Mouse (Mus musculus) ES-E14 (cell line): ENCODE data around the gene Inhba. TPM values are rescaled to one million over a fixed set of nuclear protein-coding genes. Genes with fewer than 3 reads are reported as not detected.

Experiments
- DNase-seq: peaks from one replicate; pipeline ENCODE4 v3.0.0-alpha.2; 2013; ENCODE audit warnings: low read depth, low spot score
- H3K27ac ChIP-seq: 2 replicates; pipeline ENCODE4 v1.5.1; 2012; ENCODE audit warnings: low read depth, mild to moderate bottlenecking, low read length, moderate library complexity, mixed read lengths; ENCODE audit not compliant: poor library complexity, insufficient read depth, severe bottlenecking
- H3K36me3 ChIP-seq: 2 replicates; pipeline ENCODE4 v1.6.1; 2012; ENCODE audit warnings: mild to moderate bottlenecking, low read length, moderate library complexity, mixed read lengths; ENCODE audit not compliant: control insufficient read depth, poor library complexity, insufficient read depth, severe bottlenecking
- H3K4me1 ChIP-seq, 2 experiments: fragments of 150-350 bp in 1 of 2; sonication (generic) in 1 of 2; 2 replicates each; pipeline ENCODE4 v1.6.1; 2012; ENCODE audit warnings: low read length in 2 of 2, mild to moderate bottlenecking in 1 of 2, mixed read lengths in 1 of 2; ENCODE audit not compliant: control insufficient read depth in 2 of 2, insufficient read depth in 2 of 2, poor library complexity in 1 of 2
- H3K4me3 ChIP-seq, 2 experiments: fragments of 150-350 bp in 1 of 2; sonication (generic) in 1 of 2; 2 replicates each; pipeline ENCODE4 v1.5.1; 2012; ENCODE audit warnings: low read length in 2 of 2, low read depth in 1 of 2, mild to moderate bottlenecking in 1 of 2, mixed read lengths in 1 of 2; ENCODE audit not compliant: insufficient read depth in 1 of 2, poor library complexity in 1 of 2, severe bottlenecking in 1 of 2
- H3K9ac ChIP-seq: 2 replicates; pipeline ENCODE4 v1.6.1; 2012; ENCODE audit warnings: low read depth, mild to moderate bottlenecking, low read length, mixed read lengths; ENCODE audit not compliant: poor library complexity, insufficient read depth, severe bottlenecking
- H3K9me3 ChIP-seq: fragments of 150-350 bp; sonication (generic); 2 replicates; pipeline ENCODE4 v1.6.1; 2012; ENCODE audit warnings: low read depth, mild to moderate bottlenecking, low read length; ENCODE audit not compliant: control insufficient read depth, insufficient read depth
- CHD2 ChIP-seq: IDR thresholded peaks from 2 replicates; pipeline ENCODE4 v1.6.1; 2014; ENCODE audit warnings: mild to moderate bottlenecking, low read depth, low read length, inconsistent platforms
- HCFC1 ChIP-seq: IDR thresholded peaks from 2 replicates; pipeline ENCODE4 v1.6.1; 2012; ENCODE audit warnings: low read length, inconsistent platforms, borderline replicate concordance; ENCODE audit not compliant: insufficient read depth
- MAFK ChIP-seq: IDR thresholded peaks from 2 replicates; pipeline ENCODE4 v1.6.1; 2014; ENCODE audit warnings: mild to moderate bottlenecking, low read depth, low read length, inconsistent platforms; ENCODE audit not compliant: insufficient read depth
- ZC3H11A ChIP-seq: IDR thresholded peaks from 2 replicates; pipeline ENCODE4 v1.6.1; 2012; ENCODE audit warnings: low read depth, mild to moderate bottlenecking, inconsistent platforms, low read length, borderline replicate concordance
- ZNF384 ChIP-seq: IDR thresholded peaks from 2 replicates; pipeline ENCODE4 v1.6.1; 2012; ENCODE audit warnings: low read depth, low read length, inconsistent platforms
- in situ Hi-C, 2 experiments: fragments of 600-800 bp; cut with MboI; formaldehyde crosslinking; loops; one replicate each; pipeline ENCODE4 v1.15.1; 2025; ENCODE audit warnings: low sequenced_read_pairs in 2 of 2, inconsistent platforms in 1 of 2; ENCODE audit not compliant: unreplicated experiment in 2 of 2
- total RNA-seq: library from RNA; depleted of rRNA; stranded (reverse); fragments of 300-350 nt; gene quantifications from 2 replicates; pipeline ENCODE4 v1.2.3, GENCODE M21; 2012

Gene Inhba
- total RNA-seq, 1 experiment = 7.5 TPM

DNA sequence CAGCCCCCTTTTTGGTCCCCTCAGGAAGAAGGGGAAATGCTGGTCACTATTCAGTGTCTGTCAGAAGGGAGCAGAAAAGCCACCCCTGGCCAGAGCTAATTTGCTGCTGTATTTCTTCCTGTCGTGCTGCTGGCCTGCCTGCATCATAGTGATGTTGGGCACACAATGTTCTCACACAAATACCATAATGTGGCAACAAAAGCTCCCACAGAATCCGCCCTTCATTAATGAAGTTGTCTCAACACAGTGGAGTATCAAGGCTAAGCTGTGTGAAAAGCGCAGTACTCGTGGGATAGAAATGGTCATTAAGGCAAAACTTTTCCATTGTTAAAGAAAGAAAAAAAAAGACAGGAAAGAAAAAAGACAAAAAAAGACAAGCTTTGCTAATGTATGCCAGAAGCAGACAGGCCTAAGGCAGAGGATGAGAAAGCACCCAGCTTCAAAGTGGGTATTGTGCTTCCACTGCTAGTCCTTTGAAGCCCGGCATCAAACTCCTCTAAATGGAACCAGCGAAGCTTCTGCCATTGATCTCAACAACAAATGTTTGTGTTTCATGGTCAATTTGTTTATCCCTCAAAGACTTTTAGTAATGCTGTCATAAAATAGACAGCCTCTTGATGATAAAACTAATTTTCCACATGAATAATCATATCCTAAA lies 21.4 kb downstream of the Inhba start:
- H3K27ac ChIP-seq = no peak overlapping the region
- in situ Hi-C loops = no loop called here
- no peak overlapping the region for H3K9ac ChIP-seq
- H3K36me3 ChIP-seq = no peaks in the 10 kb centered on the region
- no peaks in the 10 kb centered on the region for H3K9me3 ChIP-seq
- H3K4me3 ChIP-seq = no peak overlapping the region
- no peak for DNase-seq
- no peak for TF ChIP-seq ZC3H11A
- no peak for TF ChIP-seq ZNF384
- TF ChIP-seq HCFC1 = no peak
- TF ChIP-seq CHD2 = no peak
- no peak for TF ChIP-seq MAFK
- H3K4me1 ChIP-seq = no peaks in the 10 kb centered on the region

- TF ChIP-seq CHD2 (no peak), MAFK (no peak), HCFC1 (no peak), ZNF384 (no peak), ZC3H11A (no peak)
- DNase-seq = no peak
- in situ Hi-C loops = no loop called here
- Histone ChIP-seq H3K9me3 (no peaks in the 10 kb centered on the region), H3K9ac (no peak overlapping the region), H3K4me1 (no peaks in the 10 kb centered on the region), H3K4me3 (no peak overlapping the region), H3K27ac (no peak overlapping the region), H3K36me3 (no peaks in the 10 kb centered on the region)
These were observed 57.4 kb downstream of the Inhba start for GRCm38 (mm10) chr13:16069079-16069478.

GRCm38 (mm10) chr13:16077276-16077675 lies 65.6 kb downstream of the Inhba start:
- Histone ChIP-seq H3K4me1 (no peaks in the 10 kb centered on the region), H3K27ac (no peak overlapping the region), H3K9me3 (no peaks in the 10 kb centered on the region), H3K4me3 (no peak overlapping the region), H3K36me3 (no peaks in the 10 kb centered on the region), H3K9ac (no peak overlapping the region)
- no peak for DNase-seq
- in situ Hi-C loops = no loop called here
- no peak for TF ChIP-seq ZNF384
- no peak for TF ChIP-seq MAFK
- TF ChIP-seq ZC3H11A = no peak
- TF ChIP-seq CHD2 = no peak
- no peak for TF ChIP-seq HCFC1

- Histone ChIP-seq H3K4me3 (no peak overlapping the region), H3K4me1 (no peaks in the 10 kb centered on the region), H3K9ac (no peak overlapping the region), H3K27ac (no peak overlapping the region), H3K9me3 (no peaks in the 10 kb centered on the region), H3K36me3 (no peaks in the 10 kb centered on the region)
- in situ Hi-C loops = no loop called here
- TF ChIP-seq ZNF384 (no peak), MAFK (no peak), ZC3H11A (no peak), HCFC1 (no peak), CHD2 (no peak)
- no peak for DNase-seq
These were observed 66.6 kb downstream of the Inhba start for GRCm38 (mm10) chr13:16078216-16078731.

GRCm38 (mm10) chr13:16080205-16080604 lies 68.6 kb downstream of the Inhba start:
- H3K4me1 ChIP-seq = no peaks in the 10 kb centered on the region
- no peak overlapping the region for H3K9ac ChIP-seq
- H3K27ac ChIP-seq = no peak overlapping the region
- no peak for DNase-seq
- in situ Hi-C loops = no loop called here
- no peaks in the 10 kb centered on the region for H3K36me3 ChIP-seq
- no peak for TF ChIP-seq ZNF384
- TF ChIP-seq HCFC1 = no peak
- TF ChIP-seq MAFK = no peak
- no peak for TF ChIP-seq ZC3H11A
- H3K9me3 ChIP-seq = no peaks in the 10 kb centered on the region
- no peak overlapping the region for H3K4me3 ChIP-seq
